Mouse (Mus musculus) hindbrain, postnatal 0 days (tissue): ENCODE measurements at regions not wholly inside any gene's neighbourhood (a gene's known extent, or its start where the extent isn't known, plus 50 kb on each side); places are given as distances from the start of the nearest gene placed in this dataset.

Source experiments
- ATAC-seq: fragments of 200-750 bp; cut with Nextera tagmentation; 2 replicates; pipeline ENCODE4 v1.8.0; 2017; ENCODE audit warnings: mild to moderate bottlenecking, moderate TSS enrichment, moderate library complexity
- DNase-seq: peaks from one replicate; pipeline ENCODE4 v3.0.0-alpha.2; 2015; ENCODE audit warnings: low spot score
- H3K27ac ChIP-seq: fragments of 300-500 bp; sonication (generic); 2 replicates; pipeline ENCODE4 v1.5.1; 2014; ENCODE audit warnings: mild to moderate bottlenecking
- H3K27me3 ChIP-seq: fragments of 300-500 bp; sonication (generic); 2 replicates; pipeline ENCODE4 v1.6.1; 2014; ENCODE audit warnings: low read length, mixed read lengths; ENCODE audit not compliant: insufficient read depth
- H3K36me3 ChIP-seq: fragments of 300-500 bp; sonication (generic); 2 replicates; pipeline ENCODE4 v1.6.1; 2014; ENCODE audit warnings: low read length, mixed read lengths; ENCODE audit not compliant: insufficient read depth
- H3K4me1 ChIP-seq: fragments of 300-500 bp; sonication (generic); 2 replicates; pipeline ENCODE4 v1.6.1; 2014; ENCODE audit warnings: antibody characterized with exemption, low read length, mixed read lengths; ENCODE audit not compliant: insufficient read depth
- H3K4me2 ChIP-seq: fragments of 300-500 bp; sonication (generic); 2 replicates; pipeline ENCODE4 v1.6.1; 2014; ENCODE audit warnings: low read depth, mild to moderate bottlenecking, low read length, moderate library complexity, mixed read lengths
- H3K4me3 ChIP-seq: fragments of 300-500 bp; sonication (generic); 2 replicates; pipeline ENCODE4 v1.5.1; 2014; ENCODE audit warnings: low read length
- H3K9ac ChIP-seq: fragments of 300-500 bp; sonication (generic); replicated peaks from 2 replicates; pipeline ENCODE4 v1.6.1; 2014; ENCODE audit warnings: mild to moderate bottlenecking, low read length, moderate library complexity, mixed read lengths
- H3K9me3 ChIP-seq: fragments of 300-500 bp; sonication (generic); 2 replicates; pipeline ENCODE4 v1.6.1; 2016; ENCODE audit warnings: low read length, mixed read lengths
- CTCF ChIP-seq: IDR thresholded peaks from 2 replicates; pipeline ENCODE4 v1.5.1; 2016; ENCODE audit warnings: antibody characterized with exemption, control low read depth, low read depth
- WGBS: fragments of 180-500 bp; shearing (Covaris S2); extraction: QIAGEN DNeasy Blood & Tissue Kit; methylation state at CpG from one replicate; pipeline ENCODE4 v1.1.7; 2014; 5-methylcytosine and 5-hydroxymethylcytosine counted together

GRCm38 (mm10) chr14:54176469-54176868, 77.4 kb downstream of the Dad1 start:
- no peak overlapping the region for H3K4me2 ChIP-seq
- H3K27me3 ChIP-seq: no peaks in the 10 kb centered on the region
- no peak overlapping the region for H3K27ac ChIP-seq
- 25% methylated on average over 14 of the region's 14 CpGs for WGBS
- H3K36me3 ChIP-seq: no peaks in the 10 kb centered on the region
- DNase-seq (no peak), ATAC-seq (no peak)
- H3K4me1 ChIP-seq: peaks cover 7% of the 10 kb centered on the region; the same call in 1 of the 2 replicates
- H3K9me3 ChIP-seq: no peaks in the 10 kb centered on the region
- TF ChIP-seq CTCF: no peak
- no peak overlapping the region for H3K9ac ChIP-seq
- no peak overlapping the region for H3K4me3 ChIP-seq

GRCm38 (mm10) chr14:54175476-54175875, 78.4 kb downstream of the Dad1 start:
- no peak for TF ChIP-seq CTCF
- Histone ChIP-seq H3K4me2 (no peak overlapping the region), H3K27ac (no peak overlapping the region), H3K9me3 (no peaks in the 10 kb centered on the region), H3K9ac (no peak overlapping the region), H3K27me3 (no peaks in the 10 kb centered on the region), H3K36me3 (no peaks in the 10 kb centered on the region), H3K4me1 (no peaks in the 10 kb centered on the region), H3K4me3 (no peak overlapping the region)
- DNase-seq (no peak), ATAC-seq (no peak)
- WGBS: 79% methylated on average over 5 of the region's 5 CpGs

- WGBS: 87% methylated on average over 5 of the region's 5 CpGs
- Histone ChIP-seq H3K9me3 (no peaks in the 10 kb centered on the region), H3K4me2 (no peak overlapping the region), H3K27ac (no peak overlapping the region), H3K36me3 (no peaks in the 10 kb centered on the region), H3K27me3 (no peaks in the 10 kb centered on the region), H3K4me1 (no peaks in the 10 kb centered on the region), H3K9ac (no peak overlapping the region), H3K4me3 (no peak overlapping the region)
- DNase-seq (no peak), ATAC-seq (no peak)
- TF ChIP-seq CTCF: no peak
Measured at GRCm38 (mm10) chr14:54173316-54173715, 80.6 kb downstream of the Dad1 start.

DNA sequence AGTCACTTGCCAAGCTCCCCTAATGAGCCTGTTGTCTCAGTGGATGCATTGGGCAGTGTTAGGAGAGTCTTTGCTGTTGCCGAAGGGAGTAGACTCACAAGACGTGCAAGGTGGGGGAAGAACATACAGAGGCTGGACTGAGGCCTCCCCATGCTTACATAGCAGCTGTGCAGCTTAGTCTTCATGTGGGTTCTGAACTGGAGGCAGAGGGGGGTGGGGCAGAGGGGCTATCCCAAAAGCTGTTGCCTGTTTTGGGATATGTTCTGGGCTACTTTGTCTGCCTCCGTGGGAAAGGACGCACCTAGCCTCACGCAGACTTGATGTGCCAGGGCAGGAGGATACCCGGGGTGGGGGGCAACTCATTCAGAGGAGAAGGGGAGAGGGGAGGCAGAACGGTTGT, 84.7 kb downstream of the Dad1 start:
- no peak overlapping the region for H3K27ac ChIP-seq
- no peak overlapping the region for H3K4me3 ChIP-seq
- TF ChIP-seq CTCF: no peak
- H3K4me2 ChIP-seq: no peak overlapping the region
- ATAC-seq (no peak), DNase-seq (no peak)
- H3K4me1 ChIP-seq: no peaks in the 10 kb centered on the region
- H3K9ac ChIP-seq: no peak overlapping the region
- H3K27me3 ChIP-seq: no peaks in the 10 kb centered on the region
- 87% methylated on average over 7 of the region's 7 CpGs for WGBS
- no peaks in the 10 kb centered on the region for H3K36me3 ChIP-seq
- no peaks in the 10 kb centered on the region for H3K9me3 ChIP-seq

DNA sequence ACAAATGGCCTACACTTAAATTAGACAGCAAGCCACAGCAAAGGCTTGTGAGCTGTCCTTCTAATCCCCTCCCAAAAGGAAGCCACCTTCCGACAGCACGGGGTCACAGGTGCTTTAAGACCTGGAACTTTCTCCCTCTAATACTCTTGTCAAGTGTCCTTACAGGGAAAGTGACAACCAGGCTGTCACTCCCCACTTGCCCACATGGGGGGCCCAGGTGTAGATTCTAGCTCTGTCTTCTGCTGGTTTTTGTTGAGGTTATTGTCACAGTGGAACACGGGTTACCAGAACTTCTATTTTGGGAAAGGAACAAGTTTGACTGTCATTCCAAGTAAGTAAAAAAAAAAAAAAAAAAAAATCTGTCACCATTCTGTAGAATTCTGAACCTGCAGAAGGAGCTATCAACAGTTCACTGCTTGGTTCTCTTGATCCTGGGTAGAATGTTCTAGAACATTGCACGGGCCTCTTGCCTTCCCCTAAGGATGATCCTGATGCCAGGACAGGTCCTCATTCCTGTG, 85.4 kb downstream of the Dad1 start:
- Histone ChIP-seq H3K4me3 (no peak overlapping the region), H3K27me3 (no peaks in the 10 kb centered on the region), H3K9ac (no peak overlapping the region), H3K9me3 (no peaks in the 10 kb centered on the region), H3K4me1 (no peaks in the 10 kb centered on the region), H3K27ac (no peak overlapping the region), H3K4me2 (no peak overlapping the region), H3K36me3 (no peaks in the 10 kb centered on the region)
- TF ChIP-seq CTCF: no peak
- no peak for ATAC-seq
- DNase-seq: no peak
- 82% methylated on average over 4 of the region's 4 CpGs for WGBS

DNA sequence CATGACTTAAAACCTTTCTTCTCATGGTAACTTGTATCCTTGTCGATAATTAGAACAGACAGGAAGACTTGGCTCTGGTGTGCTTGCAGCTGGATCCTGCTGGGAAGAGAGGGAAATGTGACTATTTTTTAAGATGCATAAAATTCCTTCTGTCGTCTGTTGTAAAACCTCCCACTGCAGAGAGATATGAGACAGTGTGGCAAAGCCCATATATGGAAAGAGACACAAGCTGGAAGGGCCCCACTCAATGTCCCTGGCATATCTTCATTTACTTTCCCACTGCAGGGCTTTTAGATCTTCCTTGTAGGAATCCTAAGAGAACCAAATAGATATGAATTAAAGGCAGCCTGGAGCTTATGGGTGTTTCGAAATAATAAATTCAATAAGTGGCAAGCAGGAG, 87.8 kb downstream of the Dad1 start:
- Histone ChIP-seq H3K9ac (no peak overlapping the region), H3K27ac (no peak overlapping the region), H3K4me2 (no peak overlapping the region), H3K4me3 (no peak overlapping the region), H3K9me3 (no peaks in the 10 kb centered on the region), H3K4me1 (no peaks in the 10 kb centered on the region), H3K27me3 (no peaks in the 10 kb centered on the region), H3K36me3 (no peaks in the 10 kb centered on the region)
- ATAC-seq: no peak
- DNase-seq: no peak
- TF ChIP-seq CTCF: no peak
- WGBS: 41% methylated on average over 3 of the region's 3 CpGs

DNA sequence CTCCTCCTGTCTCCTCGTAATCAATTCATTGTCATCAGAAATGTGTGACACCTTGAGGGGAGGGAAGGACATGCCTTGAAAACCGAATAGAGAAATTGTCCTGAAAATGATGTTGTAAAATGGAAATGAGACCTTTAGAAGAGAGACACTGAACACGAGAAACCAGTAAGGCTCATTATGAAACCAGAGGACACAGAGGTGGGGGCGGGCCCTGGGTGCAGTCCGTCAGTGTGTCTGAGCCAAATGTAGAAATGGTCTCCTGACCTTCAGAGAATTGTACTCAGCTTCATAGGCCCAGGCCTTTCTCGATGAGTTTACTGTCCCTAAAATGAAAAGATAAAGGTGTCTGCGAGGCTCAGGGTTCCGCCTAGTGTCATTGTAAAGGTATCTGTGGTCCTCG, 89.0 kb downstream of the Dad1 start:
- ATAC-seq: no peak

More for the DNA sequence above, 89.0 kb downstream of the Dad1 start:
- Histone ChIP-seq H3K4me1 (no peaks in the 10 kb centered on the region), H3K9ac (no peak overlapping the region), H3K4me2 (no peak overlapping the region), H3K27ac (no peak overlapping the region), H3K27me3 (no peaks in the 10 kb centered on the region), H3K9me3 (no peaks in the 10 kb centered on the region), H3K36me3 (no peaks in the 10 kb centered on the region), H3K4me3 (no peak overlapping the region)
- no peak for TF ChIP-seq CTCF
- WGBS: 78% methylated on average over 9 of the region's 9 CpGs
- DNase-seq: no peak
